Mouse (Mus musculus): ENCODE measurements around the gene Smim4. TPM values are rescaled to one million over a fixed set of nuclear protein-coding genes. Genes with fewer than 3 reads are reported as not detected.

The Smim4 gene
- polyA plus RNA-seq, 1 experiment: 33.4 TPM

GRCm38 (mm10) chr14:31134015-31135000 lies 5.6 kb upstream of the Smim4 start:
- Histone ChIP-seq H3K27ac (ENCODE audit: insufficient read depth, low read length) (no peak overlapping the region), H3K4me1 (ENCODE audit: control insufficient read depth, insufficient read depth, low read length) (no peaks in the 10 kb centered on the region; the same call in 1 of the 2 replicates), H3K4me3 (ENCODE audit: insufficient read depth, low read length) (no peak overlapping the region)
- TF ChIP-seq CTCF (IDR thresholded peaks at IDR 0.05; ENCODE audit: borderline replicate concordance, insufficient read depth, low read length) (no peak), POLR2A (IDR thresholded peaks at IDR 0.05; ENCODE audit: low read depth, low read length) (no peak)

GRCm38 (mm10) chr14:31133023-31133665 lies 4.4 kb upstream of the Smim4 start:
- Histone ChIP-seq H3K4me3 (ENCODE audit: insufficient read depth, low read length) (no peak overlapping the region), H3K4me1 (ENCODE audit: control insufficient read depth, insufficient read depth, low read length) (no peaks in the 10 kb centered on the region; the same call in 1 of the 2 replicates), H3K27ac (ENCODE audit: insufficient read depth, low read length) (no peak overlapping the region)
- no peak for TF ChIP-seq POLR2A (IDR thresholded peaks at IDR 0.05; ENCODE audit: low read depth, low read length)
- TF ChIP-seq CTCF (IDR thresholded peaks at IDR 0.05; ENCODE audit: borderline replicate concordance, insufficient read depth, low read length): no peak

GRCm38 (mm10) chr14:31132491-31132975 lies 3.8 kb upstream of the Smim4 start:
- H3K4me1 ChIP-seq (ENCODE audit: control insufficient read depth, insufficient read depth, low read length): no peaks in the 10 kb centered on the region; the same call in 1 of the 2 replicates
- TF ChIP-seq POLR2A (IDR thresholded peaks at IDR 0.05; ENCODE audit: low read depth, low read length): no peak
- no peak for TF ChIP-seq CTCF (IDR thresholded peaks at IDR 0.05; ENCODE audit: borderline replicate concordance, insufficient read depth, low read length)
- H3K27ac ChIP-seq (ENCODE audit: insufficient read depth, low read length): no peak overlapping the region
- peak overlapping the region; percentile 90; the same call in 1 of the 2 replicates for H3K4me3 ChIP-seq (ENCODE audit: insufficient read depth, low read length)

- Histone ChIP-seq H3K4me3 (ENCODE audit: insufficient read depth, low read length) (peak overlapping the region; percentile 90), H3K4me1 (ENCODE audit: control insufficient read depth, insufficient read depth, low read length) (no peaks in the 10 kb centered on the region; the same call in 1 of the 2 replicates), H3K27ac (ENCODE audit: insufficient read depth, low read length) (no peak overlapping the region)
- no peak for TF ChIP-seq POLR2A (IDR thresholded peaks at IDR 0.05; ENCODE audit: low read depth, low read length)
- no peak for TF ChIP-seq CTCF (IDR thresholded peaks at IDR 0.05; ENCODE audit: borderline replicate concordance, insufficient read depth, low read length)
These were observed 3.3 kb upstream of the Smim4 start for GRCm38 (mm10) chr14:31132031-31132430.

- TF ChIP-seq POLR2A (IDR thresholded peaks at IDR 0.05; ENCODE audit: low read depth, low read length) (0 out of 2 replicates have a peak, but pooled peaks have one; percentile 20), CTCF (IDR thresholded peaks at IDR 0.05; ENCODE audit: borderline replicate concordance, insufficient read depth, low read length) (no peak)
- Histone ChIP-seq H3K27ac (ENCODE audit: insufficient read depth, low read length) (no peak overlapping the region), H3K4me3 (ENCODE audit: insufficient read depth, low read length) (peak overlapping the region; percentile 90), H3K4me1 (ENCODE audit: control insufficient read depth, insufficient read depth, low read length) (no peaks in the 10 kb centered on the region; the same call in 1 of the 2 replicates)
These were observed 2.6 kb upstream of the Smim4 start for GRCm38 (mm10) chr14:31131272-31131821.

- H3K4me3 ChIP-seq (ENCODE audit: insufficient read depth, low read length): peak within 1 kb of the TSS; percentile 90
- peaks cover 3% of the 10 kb centered on the region for H3K4me1 ChIP-seq (ENCODE audit: control insufficient read depth, insufficient read depth, low read length)
- TF ChIP-seq POLR2A (IDR thresholded peaks at IDR 0.05; ENCODE audit: low read depth, low read length) (peak; percentile 63), CTCF (IDR thresholded peaks at IDR 0.05; ENCODE audit: borderline replicate concordance, insufficient read depth, low read length) (no peak)
- H3K27ac ChIP-seq (ENCODE audit: insufficient read depth, low read length): 0 out of 2 replicates have a peak within 1 kb of the TSS, but pooled peaks have one; percentile 3
These were observed 1.8 kb upstream of the Smim4 start, which contains the start of gene Nt5dc2 for GRCm38 (mm10) chr14:31130236-31131220. Gene Nt5dc2 (plus strand): TSS chr14:31131053.

- TF ChIP-seq CTCF (IDR thresholded peaks at IDR 0.05; ENCODE audit: borderline replicate concordance, insufficient read depth, low read length) (no peak), POLR2A (IDR thresholded peaks at IDR 0.05; ENCODE audit: low read depth, low read length) (no peak; the same call in 1 of the 2 replicates)
- Histone ChIP-seq H3K4me3 (ENCODE audit: insufficient read depth, low read length) (0 out of 2 replicates have a peak overlapping the region, but pooled peaks have one; percentile 22), H3K4me1 (ENCODE audit: control insufficient read depth, insufficient read depth, low read length) (peaks cover 6% of the 10 kb centered on the region), H3K27ac (ENCODE audit: insufficient read depth, low read length) (no peak overlapping the region)
These were observed 825 bp upstream of the Smim4 start for GRCm38 (mm10) chr14:31129326-31130235.
